Mouse (Mus musculus) cerebellum, adult 18-20 months (tissue): ENCODE data around the gene Sash1.

ENCODE experiments used
- DNase-seq, 2 experiments: peaks; one replicate each; pipeline ENCODE4 v3.0.0; 2021

Sash1 gene

DNA sequence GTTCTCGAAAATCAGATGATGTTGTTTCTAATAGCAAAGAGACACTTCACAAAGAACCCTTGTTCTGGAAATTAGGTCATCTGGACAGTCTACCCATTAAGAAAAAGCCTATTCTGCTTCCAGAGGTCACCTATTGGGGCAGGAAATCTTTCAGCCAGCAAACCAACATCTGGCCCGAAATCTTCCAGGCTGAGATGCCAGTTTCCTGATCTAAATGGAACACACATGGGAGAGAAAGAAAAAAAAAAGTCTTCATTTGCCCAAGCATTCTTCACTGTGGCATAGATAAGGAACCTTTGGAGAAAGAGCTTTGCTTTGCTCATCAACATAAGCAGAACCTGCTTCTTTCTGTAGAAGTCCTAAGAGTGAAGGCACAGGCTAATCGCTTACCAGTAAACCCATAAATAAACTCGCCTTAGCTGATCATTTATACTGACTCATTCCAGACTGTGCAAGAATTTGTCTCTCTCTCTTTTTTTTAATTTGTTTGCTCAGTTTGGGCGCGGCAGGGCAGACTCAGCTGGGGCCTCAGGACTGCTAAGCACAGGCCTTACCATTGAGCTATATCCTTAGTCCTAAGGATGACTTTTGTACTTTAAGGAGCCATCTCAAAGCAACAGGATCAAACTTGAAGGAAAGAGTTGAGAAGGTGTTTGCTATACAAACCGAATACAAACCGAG, 13.1 kb upstream of the Sash1 start:
- DNase-seq = no peak

GRCm38 (mm10) chr10:8898099-8898777, 12.4 kb upstream of the Sash1 start:
- no peak for DNase-seq

DNA sequence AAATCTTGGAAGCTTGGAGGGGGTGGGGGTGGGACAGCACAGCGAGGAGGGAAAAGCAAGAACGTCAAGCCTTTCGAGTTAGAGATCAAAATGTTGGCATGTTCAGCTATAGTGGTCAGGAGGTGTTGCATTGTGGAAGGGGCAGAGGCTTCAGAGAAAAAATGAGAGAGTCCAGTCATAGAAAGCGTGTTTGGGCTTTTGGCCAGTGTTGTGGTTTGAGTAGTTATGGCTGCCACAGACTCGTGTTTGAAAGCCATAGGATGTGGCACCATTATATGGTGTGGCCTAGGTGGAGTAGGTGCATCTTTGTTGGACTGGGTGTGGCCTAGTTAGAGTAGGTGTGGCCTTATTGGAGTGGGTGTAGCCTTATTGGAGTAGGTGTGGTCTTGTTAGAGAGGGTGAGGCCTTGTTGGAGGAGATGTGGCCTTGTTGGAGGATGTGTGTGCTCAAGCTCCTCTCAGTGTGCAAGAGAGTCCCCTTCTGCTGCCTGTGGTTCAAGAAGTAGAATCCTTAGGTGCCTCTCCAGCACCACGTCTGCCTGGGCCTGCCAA, 9.2 kb upstream of the Sash1 start:
- no peak for DNase-seq

GRCm38 (mm10) chr10:8890511-8890910, 4.6 kb upstream of the Sash1 start:
- no peak for DNase-seq

DNA sequence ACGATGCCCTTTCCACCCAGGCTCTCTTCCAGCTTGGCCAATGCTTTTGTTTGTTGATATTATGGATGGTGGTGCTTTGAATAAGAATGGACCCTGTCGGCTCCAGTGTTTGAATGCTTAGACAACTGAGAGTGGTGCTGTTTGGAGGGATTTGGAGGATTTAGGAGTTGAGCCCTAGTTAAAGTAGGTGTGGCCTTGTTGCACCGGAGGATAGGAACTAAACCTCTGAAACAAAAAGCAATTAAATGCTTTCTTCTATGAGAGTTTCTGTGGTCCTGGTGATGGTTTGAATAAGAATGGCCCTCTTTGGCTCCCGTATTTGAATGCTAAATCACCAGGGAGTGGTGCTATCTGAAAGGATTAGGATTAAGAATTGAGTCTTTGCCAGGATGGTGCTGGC, 3.5 kb upstream of the Sash1 start:
- DNase-seq = no peak

DNA sequence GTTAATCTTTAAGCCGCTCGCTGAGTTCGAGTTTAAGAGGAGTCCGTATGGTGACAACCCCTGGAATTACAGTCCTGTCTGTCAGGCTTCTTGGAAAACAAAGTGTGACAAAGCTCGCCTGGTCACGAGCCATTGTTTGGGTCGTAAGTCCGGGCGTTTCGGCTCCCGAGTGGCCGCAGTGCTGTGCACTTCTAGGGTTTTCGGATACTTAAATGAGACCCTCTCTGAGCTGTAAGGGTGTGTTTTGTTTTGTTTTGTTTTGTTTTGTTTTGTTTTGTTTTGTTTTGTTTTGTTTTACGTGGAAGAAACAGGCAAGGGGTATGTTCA, 621 bp upstream of the Sash1 start:
- no peak for DNase-seq

DNA sequence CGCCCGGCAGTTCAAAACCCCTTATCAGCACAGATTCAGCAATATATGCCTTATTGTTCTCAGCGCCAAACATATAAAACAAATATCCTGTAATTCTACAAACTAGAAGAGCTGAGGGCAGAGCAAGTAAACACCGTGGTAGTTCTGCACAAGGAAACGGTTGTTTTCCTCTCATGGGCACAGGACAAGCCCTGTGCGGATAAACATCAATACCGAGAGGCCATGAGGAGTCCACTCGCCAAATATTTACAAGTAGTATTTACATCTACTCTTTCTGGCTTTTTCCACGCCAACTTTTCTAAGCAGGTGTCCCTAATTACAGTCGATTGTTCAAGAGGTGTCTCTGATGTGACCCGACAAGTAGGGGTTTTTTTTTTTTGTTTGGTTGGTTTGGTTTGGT, 669 bp downstream of the Sash1 start:
- DNase-seq = no peak

GRCm38 (mm10) chr10:8884565-8884964, 1.3 kb downstream of the Sash1 start:
- no peak for DNase-seq

DNA sequence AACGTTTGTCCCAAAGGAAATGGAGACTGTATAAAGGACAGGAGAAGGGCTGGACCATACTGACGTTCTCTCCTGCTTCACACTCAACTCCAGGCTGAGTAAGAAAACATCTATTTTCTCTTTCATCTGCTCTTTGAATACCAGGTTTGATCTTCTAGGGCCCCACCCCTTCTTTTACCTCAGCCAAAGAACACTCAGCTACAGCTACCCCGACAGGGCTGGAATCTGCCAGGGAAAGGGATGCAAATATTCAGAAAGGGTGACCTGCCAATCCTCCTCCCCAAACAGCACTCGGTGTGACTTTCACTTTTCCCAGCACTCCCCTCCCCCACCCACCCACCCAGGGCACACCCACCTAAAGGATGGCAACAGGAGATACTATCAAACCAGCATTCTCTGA, 2.2 kb downstream of the Sash1 start:
- DNase-seq = no peak

- DNase-seq = no peak
These were observed 4.1 kb downstream of the Sash1 start for GRCm38 (mm10) chr10:8881736-8882135.

DNA sequence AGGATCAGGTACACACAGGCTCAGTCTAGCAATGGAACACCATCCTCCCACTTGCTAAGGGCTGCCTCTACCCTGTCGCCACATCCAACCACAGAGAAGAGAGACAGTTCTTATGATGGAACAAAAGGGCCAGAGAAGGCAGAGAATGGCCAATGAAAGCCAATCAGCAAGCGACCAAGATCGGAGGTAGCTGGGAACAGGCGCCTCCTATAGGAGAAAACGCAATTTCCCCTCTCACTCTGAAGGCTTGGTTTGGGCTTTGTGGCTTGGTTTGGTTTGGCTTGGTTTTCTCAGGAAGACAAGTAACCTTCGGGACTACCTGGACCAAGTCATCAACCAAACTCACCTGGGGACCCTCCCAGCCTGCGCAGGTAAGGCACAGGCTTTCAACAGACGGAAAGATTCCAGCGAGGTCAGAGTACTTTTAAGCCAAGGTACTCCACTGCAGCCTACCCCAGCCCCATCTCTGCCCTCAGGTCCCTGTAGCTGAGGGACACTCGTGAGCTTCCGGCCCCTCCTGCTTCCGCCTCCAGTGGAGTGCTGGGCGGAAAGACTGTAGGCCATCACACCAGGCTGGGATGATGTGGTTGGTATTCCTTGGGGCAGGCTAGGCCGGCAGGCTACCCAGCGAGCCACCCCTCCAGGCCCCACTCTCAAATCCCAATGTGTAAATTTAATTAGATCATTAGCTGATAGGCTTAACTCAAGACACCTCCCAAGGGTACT, 4.8 kb downstream of the Sash1 start:
- DNase-seq = no peak

DNA sequence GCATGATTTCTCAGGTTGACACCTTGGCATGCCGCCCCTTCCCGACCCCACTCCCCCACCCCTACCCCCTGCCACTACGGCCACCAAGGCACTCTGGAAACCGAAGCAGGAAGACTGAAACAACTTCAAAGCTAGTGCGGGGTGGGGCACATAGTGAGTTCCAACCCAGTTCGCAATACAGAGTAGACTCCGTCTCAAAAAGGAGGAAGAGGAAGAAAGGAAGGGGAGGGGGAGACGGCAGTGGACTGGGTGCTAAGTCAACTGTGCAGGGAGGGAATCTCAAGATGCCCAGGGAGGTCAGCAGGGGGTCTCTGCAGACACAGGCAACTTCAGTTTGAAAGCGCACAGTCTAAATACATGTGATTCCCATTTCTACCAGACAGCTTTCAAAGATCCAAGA, 7.0 kb downstream of the Sash1 start:
- no peak for DNase-seq

DNA sequence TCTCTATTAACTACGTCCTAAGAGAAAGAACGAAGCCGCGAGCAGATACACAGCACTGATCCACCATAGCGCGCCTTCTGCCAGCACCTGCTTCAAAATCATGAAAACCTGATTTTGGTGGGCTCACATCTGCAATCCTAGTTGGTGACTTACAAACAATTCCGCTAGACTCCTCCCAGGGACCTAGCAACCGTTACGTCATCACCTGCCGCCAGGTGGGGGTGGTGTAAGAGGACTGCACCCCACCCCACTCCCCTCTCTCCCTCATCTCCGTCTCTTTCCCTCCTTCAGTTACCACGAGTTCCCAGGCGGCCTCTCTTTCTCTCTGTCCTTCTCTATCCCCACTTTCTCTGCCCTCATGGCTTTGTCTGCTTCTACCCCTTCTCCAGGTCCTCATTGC, 7.5 kb downstream of the Sash1 start:
- no peak for DNase-seq

- no peak for DNase-seq
These were observed 12.1 kb downstream of the Sash1 start for GRCm38 (mm10) chr10:8873631-8874370.

DNA sequence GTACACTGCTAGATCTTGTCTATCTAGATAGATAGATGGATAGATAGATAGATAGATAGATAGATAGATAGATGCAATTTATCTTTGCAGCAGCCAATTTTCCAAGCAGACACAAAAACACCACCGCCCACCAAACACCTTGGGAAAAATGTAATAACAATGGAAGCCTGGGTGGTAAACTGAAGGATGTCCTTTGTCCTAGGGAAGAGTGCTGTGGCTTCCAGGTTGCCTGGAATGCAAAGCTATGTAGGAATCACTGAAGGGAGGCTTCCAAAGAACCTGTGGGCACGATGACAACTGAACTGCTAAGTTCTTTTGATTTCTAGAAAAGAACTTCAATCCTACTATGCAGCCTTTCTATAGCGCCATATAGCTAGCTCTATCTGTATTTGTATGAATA, 13.1 kb downstream of the Sash1 start:
- no peak for DNase-seq

GRCm38 (mm10) chr10:8871935-8872334, 13.9 kb downstream of the Sash1 start:
- DNase-seq = no peak

- no peak for DNase-seq
These were observed 15.5 kb downstream of the Sash1 start for GRCm38 (mm10) chr10:8870368-8870767.

DNA sequence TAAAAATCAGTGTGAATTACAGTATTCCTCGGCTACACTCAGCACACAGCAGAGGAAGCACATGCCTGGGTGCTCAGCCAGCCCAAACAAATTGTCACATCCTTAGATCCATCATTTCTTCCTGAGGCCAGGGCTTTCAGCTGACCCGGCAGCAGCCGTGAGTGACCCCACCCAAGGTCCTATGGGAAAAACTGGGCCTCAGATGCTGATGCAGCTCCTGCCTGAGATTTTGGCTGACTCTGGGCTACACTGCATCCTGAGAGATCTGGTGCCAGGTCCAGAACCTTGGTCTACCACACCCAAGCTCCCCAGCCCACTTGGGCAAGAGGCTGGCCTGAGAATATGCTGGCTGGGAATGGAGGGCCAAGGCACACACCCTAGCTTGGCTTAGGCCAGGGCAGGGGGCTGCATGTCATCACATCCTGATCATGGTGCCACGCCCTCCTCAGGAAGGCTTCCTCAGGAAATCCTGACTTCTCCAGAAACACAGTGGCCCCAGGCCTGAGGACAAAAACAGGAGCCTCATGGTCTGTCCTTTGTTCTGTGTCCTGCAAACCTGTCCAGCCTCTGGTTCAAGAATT, 19.7 kb downstream of the Sash1 start:
- no peak for DNase-seq

GRCm38 (mm10) chr10:8860655-8861054, 25.2 kb downstream of the Sash1 start:
- no peak for DNase-seq

- no peak for DNase-seq
These were observed 27.2 kb downstream of the Sash1 start for GRCm38 (mm10) chr10:8858718-8859117.

DNA sequence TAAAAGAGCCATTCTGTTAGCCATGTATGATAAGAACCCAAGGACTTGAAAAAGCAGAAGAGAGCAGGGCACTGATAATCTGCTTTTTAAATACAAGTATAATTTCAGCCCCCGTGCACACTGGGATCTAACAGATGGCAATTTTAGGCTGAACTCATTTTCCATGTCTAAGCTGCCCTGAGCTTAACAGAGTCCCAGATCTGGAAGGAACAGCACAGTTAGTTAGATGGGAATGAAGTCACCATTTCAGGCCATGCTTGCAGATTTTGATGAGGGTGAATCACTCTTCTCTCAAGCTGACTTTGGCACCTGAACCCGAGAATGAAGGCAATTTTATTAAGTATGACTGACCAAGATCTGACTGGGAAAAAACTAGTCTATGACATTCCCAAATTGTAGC, 28.9 kb downstream of the Sash1 start:
- DNase-seq = no peak

DNA sequence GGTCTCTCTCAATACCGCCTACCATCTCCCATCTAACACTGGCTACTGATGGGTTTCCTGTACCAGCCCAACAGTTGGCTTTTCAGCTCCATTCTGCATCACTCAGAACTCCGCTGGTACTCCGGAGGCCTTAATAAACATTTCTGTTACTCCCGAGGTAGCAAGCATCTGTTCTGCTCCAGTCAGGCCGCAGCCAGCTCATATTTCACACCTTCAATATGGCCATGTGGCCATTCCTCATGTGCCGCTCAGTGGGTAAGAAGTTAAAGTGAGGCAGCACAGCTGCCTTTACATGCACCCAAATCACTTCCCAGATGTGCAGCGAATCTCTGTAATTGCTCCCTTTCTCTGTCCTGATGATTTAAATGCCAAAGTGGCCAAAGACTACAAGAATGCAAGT, 32.5 kb downstream of the Sash1 start:
- DNase-seq = no peak

- no peak for DNase-seq
These were observed 34.2 kb downstream of the Sash1 start for GRCm38 (mm10) chr10:8851625-8852024.
